Mouse (Mus musculus) spleen, adult 2 months (tissue): ENCODE results near the gene Dpm2.

Experiments used
- CTCF ChIP-seq: fragments of 200-500 bp; IDR thresholded peaks from 2 replicates; pipeline ENCODE4 v1.5.1; 2011; ENCODE audit warnings: mild to moderate bottlenecking, inconsistent platforms; ENCODE audit not compliant: insufficient read depth, insufficient read length, insufficient replicate concordance; ENCODE audit errors: extremely low read depth
- POLR2A ChIP-seq: fragments of 200-500 bp; IDR thresholded peaks from 2 replicates; pipeline ENCODE4 v1.6.1; 2011; ENCODE audit warnings: low read depth, low read length, inconsistent platforms

DNA sequence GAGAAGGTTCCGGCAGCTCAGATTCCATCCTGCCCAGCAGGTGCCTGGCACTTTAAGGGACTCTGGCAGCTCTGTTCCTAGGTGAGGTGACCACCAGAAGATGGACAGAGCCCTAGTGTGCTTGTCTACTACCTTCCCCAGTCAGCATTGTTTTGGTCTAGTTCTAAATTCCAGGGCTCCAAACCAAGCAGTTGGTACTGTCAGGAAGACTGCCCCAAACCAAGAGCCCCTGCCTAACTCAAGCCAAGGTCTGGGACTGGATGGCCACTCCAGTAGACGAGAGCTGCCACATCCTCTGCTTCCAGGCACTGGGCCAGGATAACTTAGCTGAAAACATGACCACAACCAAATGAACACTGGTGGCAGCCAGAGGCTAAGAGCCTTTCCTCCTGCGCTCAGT is 1.7 kb upstream of the Dpm2 start:
- no peak for TF ChIP-seq POLR2A
- TF ChIP-seq CTCF, result no peak
